In genomic region chr13:73160289-73160688, GRCm38 (mm10) we compare ENCODE assay signal across 8 mouse cellular contexts.
A peak's percentile ranks its signal among the peaks of the same experiment; 100 is the strongest.
DNase-seq lines count a peak whose midpoint lies in the region; ATAC-seq lines count a peak whose summit lies in the region.

No protein-coding gene starts in this region.

- peak overlapping the region; percentile 46; the same call in 1 of the 2 replicates for H3K9ac ChIP-seq in embryonic facial prominence, embryonic 14.5 days (ENCODE audit: low read depth, low read length)
- H3K9ac ChIP-seq in limb, embryonic 12.5 days (replicated peaks): peak overlapping the region; percentile 32
- H3K9ac ChIP-seq in midbrain, embryonic 14.5 days (replicated peaks; ENCODE audit: low read length): peak overlapping the region; percentile 45

- no peak overlapping the region for H3K27ac ChIP-seq in embryonic facial prominence, embryonic 14.5 days (replicated peaks; ENCODE audit: low read depth, low read length)
- no peak overlapping the region for H3K27ac ChIP-seq in limb, embryonic 12.5 days
- no peak overlapping the region for H3K27ac ChIP-seq in midbrain, embryonic 14.5 days (replicated peaks; ENCODE audit: low read depth, low read length)

- WGBS in embryonic facial prominence, embryonic 14.5 days: 2% methylated on average over 17 of the region's 22 CpGs
- WGBS in limb, embryonic 12.5 days: under 1% methylated on average over 22 of the region's 22 CpGs
- WGBS in midbrain, embryonic 14.5 days: under 1% methylated on average over 22 of the region's 22 CpGs

- H3K9me3 ChIP-seq in embryonic facial prominence, embryonic 14.5 days (ENCODE audit: control insufficient read depth, low read length): no peaks in the 10 kb centered on the region
- H3K9me3 ChIP-seq in limb, embryonic 12.5 days: no peaks in the 10 kb centered on the region
- H3K9me3 ChIP-seq in midbrain, embryonic 14.5 days (ENCODE audit: control insufficient read depth, low read length): no peaks in the 10 kb centered on the region

- H3K27me3 ChIP-seq in embryonic facial prominence, embryonic 14.5 days (replicated peaks; ENCODE audit: control insufficient read depth, insufficient read depth, low read length): no peaks in the 10 kb centered on the region
- H3K27me3 ChIP-seq in limb, embryonic 12.5 days: peaks cover 10% of the 10 kb centered on the region
- H3K27me3 ChIP-seq in midbrain, embryonic 14.5 days (ENCODE audit: control insufficient read depth, insufficient read depth, low read length): 0 out of 2 replicates have a peak, but pooled peaks cover 4% of the 10 kb centered on the region
- H3K27me3 ChIP-seq in splenic B cell, adult 2 months (ENCODE audit: control insufficient read depth, insufficient read depth, low read length, poor library complexity, severe bottlenecking): no peaks in the 10 kb centered on the region

- no peaks in the 10 kb centered on the region for H3K4me1 ChIP-seq in embryonic facial prominence, embryonic 14.5 days (ENCODE audit: control insufficient read depth, insufficient read depth, low read length)
- H3K4me1 ChIP-seq in limb, embryonic 12.5 days (replicated peaks): 0 out of 2 replicates have a peak, but pooled peaks cover 5% of the 10 kb centered on the region
- H3K4me1 ChIP-seq in midbrain, embryonic 14.5 days (ENCODE audit: control insufficient read depth, insufficient read depth, low read length): peaks cover 11% of the 10 kb centered on the region

- H3K36me3 ChIP-seq in embryonic facial prominence, embryonic 14.5 days (ENCODE audit: control insufficient read depth, insufficient read depth, low read length): no peaks in the 10 kb centered on the region
- no peaks in the 10 kb centered on the region for H3K36me3 ChIP-seq in limb, embryonic 12.5 days
- no peaks in the 10 kb centered on the region for H3K36me3 ChIP-seq in midbrain, embryonic 14.5 days (ENCODE audit: control insufficient read depth, insufficient read depth, low read length)
- H3K36me3 ChIP-seq in splenic B cell, adult 2 months (ENCODE audit: control insufficient read depth, insufficient read depth, low read length, poor library complexity, severe bottlenecking): no peaks in the 10 kb centered on the region

- H3K4me3 ChIP-seq in embryonic facial prominence, embryonic 14.5 days (ENCODE audit: low read depth, low read length): peak overlapping the region; percentile 34
- H3K4me3 ChIP-seq in limb, embryonic 12.5 days (replicated peaks): peak overlapping the region; percentile 25
- peak overlapping the region; percentile 24 for H3K4me3 ChIP-seq in midbrain, embryonic 14.5 days (replicated peaks; ENCODE audit: low read depth, low read length)

- peak overlapping the region; percentile 59 for H3K4me2 ChIP-seq in embryonic facial prominence, embryonic 14.5 days (ENCODE audit: low read depth, low read length)
- H3K4me2 ChIP-seq in limb, embryonic 12.5 days: peak overlapping the region; percentile 55
- H3K4me2 ChIP-seq in midbrain, embryonic 14.5 days (ENCODE audit: low read length): peak overlapping the region; percentile 61

- ATAC-seq in embryonic facial prominence, embryonic 14.5 days (ENCODE audit: low read depth): peak; percentile 97
- peak; percentile 95 for ATAC-seq in limb, embryonic 12.5 days (ENCODE audit: insufficient number of reproducible peaks, insufficient read depth, low FRiP score, low TSS enrichment, low read depth)
- peak; percentile 95 for ATAC-seq in midbrain, embryonic 14.5 days (ENCODE audit: low FRiP score, low TSS enrichment)

- peak; percentile 27 for DNase-seq in 3134 (ENCODE audit: extremely low read depth, insufficient read length, low spot score)
- peak; percentile 40 to 59 for DNase-seq in adrenal gland, postnatal 4 days (ENCODE audit: low spot score in 2 of 2)
- DNase-seq in embryonic facial prominence, embryonic 14.5 days (ENCODE audit: low spot score): peak; percentile 87
- DNase-seq in heart, adult 8-10 months (ENCODE audit: low spot score): peak; percentile 48
- DNase-seq in kidney, adult 8-10 months: peak; percentile 77 to 81
- DNase-seq in midbrain, embryonic 14.5 days: peak; percentile 91
- DNase-seq in splenic B cell, adult 2 months (ENCODE audit: low read depth, low spot score): peak; percentile 3

Comparison
In these comparisons a context has a peak if more than half of its experiments do, and no peak if none do; other contexts are left out.
1. DNase-seq: peak in every context shown above with its lines; median percentile 91 in midbrain, embryonic 14.5 days; 87 in embryonic facial prominence, embryonic 14.5 days; 79 in kidney, adult 8-10 months; 50 in adrenal gland, postnatal 4 days; 48 in heart, adult 8-10 months; 27 in 3134; 3 in splenic B cell, adult 2 months.